Mouse (Mus musculus): Measurements from ENCODE around the gene Tcf7. TPM values are rescaled to one million over a fixed set of nuclear protein-coding genes. Genes with fewer than 3 reads are reported as not detected.

Tcf7 gene
- 5.1 TPM for polyA plus RNA-seq (2014; fragmentation: Illumina TruSeq; extraction: RNeasy Lipid Tissue Mini Kit (QIAGEN cat#74804); ENCODE audit: low read depth, low replicate concordance)

GRCm38 (mm10) chr11:52282774-52283595, at the start of gene Tcf7:
Tcf7 (minus strand) TSS chr11:52283014.

DNA sequence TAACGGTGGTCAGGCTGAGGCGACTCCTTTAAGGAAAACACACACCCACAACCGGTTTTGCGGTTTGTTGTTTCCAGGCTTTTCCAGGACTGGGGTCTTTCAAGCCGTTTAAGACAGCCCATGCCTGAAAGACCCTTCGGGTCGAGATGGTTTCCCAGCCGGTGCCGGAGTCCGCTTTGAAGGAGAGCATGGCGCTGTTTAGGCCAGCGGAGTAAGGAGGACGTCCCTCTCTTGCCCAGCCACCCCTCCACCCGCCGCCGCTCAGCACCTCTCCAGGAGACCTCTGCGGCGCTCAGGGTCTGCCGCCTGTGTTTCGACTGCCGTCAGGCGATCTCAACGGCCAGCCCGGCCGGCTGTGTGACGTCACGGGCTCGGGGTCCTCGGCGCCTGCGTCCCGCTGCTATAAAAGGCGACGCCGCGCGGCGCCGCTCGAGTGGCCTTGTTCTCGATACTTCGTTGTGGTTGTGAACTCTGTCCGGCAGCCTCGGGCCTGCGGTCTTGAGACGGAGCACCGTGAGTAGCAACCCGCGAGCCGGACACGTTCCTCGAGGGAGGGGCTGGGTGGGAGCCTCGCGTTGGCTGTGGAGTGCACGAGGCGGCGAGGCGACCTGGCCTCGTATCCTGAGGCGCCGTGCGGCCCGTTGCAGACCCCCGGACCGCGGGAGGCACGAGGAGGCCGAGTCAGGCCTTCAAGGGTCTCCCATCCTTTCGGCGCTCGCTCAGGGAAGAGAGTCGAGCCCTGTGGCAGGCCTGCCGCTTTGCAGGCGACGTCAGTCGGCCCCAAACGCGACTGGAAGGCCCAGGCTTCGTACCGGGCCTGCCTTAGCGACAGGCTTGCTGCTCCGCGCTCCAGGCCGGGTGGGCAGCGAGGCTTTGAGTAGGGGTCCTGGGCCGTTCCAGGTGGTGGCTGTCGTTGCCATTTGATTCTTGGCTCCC, 50.9 kb downstream of the Tcf7 start, which contains the start of gene Skp1a:
Gene Skp1a, plus strand, starts transcription at position 390 of the 936 bp plus-strand sequence.

DNA sequence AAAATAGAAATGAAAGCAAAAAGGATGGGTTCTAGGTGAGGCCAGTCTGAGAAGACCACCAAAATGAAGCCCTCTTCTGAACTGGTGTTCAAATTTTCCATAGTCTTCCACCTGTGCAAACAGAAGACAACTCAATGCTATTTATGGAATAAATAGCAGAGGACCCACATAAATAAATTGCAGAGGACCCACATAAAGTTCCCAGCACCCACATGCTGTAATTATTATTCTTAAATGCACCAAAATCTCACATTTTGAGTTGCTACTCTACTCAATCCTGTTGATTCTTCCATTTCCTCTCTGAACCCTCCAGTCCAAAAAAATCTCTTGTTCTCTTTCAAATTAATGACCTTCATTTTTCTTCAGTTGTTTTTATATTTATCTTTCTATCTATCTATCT, 68.9 kb downstream of the Tcf7 start, which contains the start of gene Olfr1371:
Gene Olfr1371, minus strand, starts transcription at position 101 of the 400 bp plus-strand sequence.

Other genes starting within 250 kb of the Tcf7 start
- gene Ppp2ca, start 184.3 kb downstream of the Tcf7 start, polyA plus RNA-seq (2014; fragmentation: Illumina TruSeq; extraction: RNeasy Lipid Tissue Mini Kit (QIAGEN cat#74804); ENCODE audit: low read depth, low replicate concordance) = 29.3 TPM
- not detected for gene Olfr1373, start 137.5 kb downstream of the Tcf7 start, polyA plus RNA-seq (2014; fragmentation: Illumina TruSeq; extraction: RNeasy Lipid Tissue Mini Kit (QIAGEN cat#74804); ENCODE audit: low read depth, low replicate concordance)
- not detected for gene Olfr1371, start 69.0 kb downstream of the Tcf7 start, polyA plus RNA-seq (2014; fragmentation: Illumina TruSeq; extraction: RNeasy Lipid Tissue Mini Kit (QIAGEN cat#74804); ENCODE audit: low read depth, low replicate concordance)
- gene Skp1a, start 51.0 kb downstream of the Tcf7 start, polyA plus RNA-seq (2014; fragmentation: Illumina TruSeq; extraction: RNeasy Lipid Tissue Mini Kit (QIAGEN cat#74804); ENCODE audit: low read depth, low replicate concordance) = 609 TPM
- 28.5 TPM for gene Vdac1, start 77.8 kb upstream of the Tcf7 start, polyA plus RNA-seq (2014; fragmentation: Illumina TruSeq; extraction: RNeasy Lipid Tissue Mini Kit (QIAGEN cat#74804); ENCODE audit: low read depth, low replicate concordance)
- gene 9530068E07Rik, start 113.4 kb upstream of the Tcf7 start, polyA plus RNA-seq (2014; fragmentation: Illumina TruSeq; extraction: RNeasy Lipid Tissue Mini Kit (QIAGEN cat#74804); ENCODE audit: low read depth, low replicate concordance) = 74.0 TPM

All from testis, adult 10 weeks (tissue).